Mouse (Mus musculus) gastrocnemius, postnatal 4 days (tissue): Measurements from ENCODE around the gene Nid1. TPM values are rescaled to one million over a fixed set of nuclear protein-coding genes. Genes with fewer than 3 reads are reported as not detected.
A peak's percentile ranks its signal among the peaks of the same experiment; 100 is the strongest.
"Not testable (repeated sequence)": the region's sequence is repeated elsewhere in the genome, so short reads cannot be mapped to it uniquely, and the experiment has no call there.

Experiments
- DNase-seq, 2 experiments: peaks; one replicate each; pipeline ENCODE4 v3.0.0; 2021 to 2022; ENCODE audit warnings: low spot score in 2 of 2, mixed read lengths in 2 of 2
- total RNA-seq, 2 experiments: library from RNA; stranded (reverse); gene quantifications; 2 replicates each; pipeline ENCODE4 v1.2.3; 2021

Gene Nid1
- total RNA-seq, 2 experiments from 2014 or later: 314 to 321 TPM

GRCm38 (mm10) chr13:13450931-13451330 is 13.6 kb downstream of the Nid1 start:
- DNase-seq: not testable (repeated sequence)

DNA sequence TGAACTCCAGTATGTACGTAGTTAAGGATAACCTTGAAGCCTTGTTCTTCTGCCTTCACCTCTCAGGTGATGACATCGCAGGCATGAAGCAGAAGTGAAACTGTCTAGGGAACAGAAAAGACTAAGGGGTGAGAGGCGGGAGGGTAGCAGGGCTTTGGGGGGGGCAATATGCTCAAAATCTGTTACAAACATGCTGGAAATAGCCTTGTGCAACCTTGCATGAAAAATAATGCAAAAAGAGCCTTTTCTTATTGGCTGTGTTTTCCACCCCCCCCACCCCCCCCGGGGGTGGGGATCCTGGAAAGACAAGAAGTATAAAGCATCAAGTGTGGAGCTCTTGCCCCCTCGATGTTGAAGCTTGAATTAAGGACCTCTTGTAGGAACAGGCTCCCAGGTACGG is 16.0 kb downstream of the Nid1 start:
- DNase-seq: not testable (repeated sequence)

DNA sequence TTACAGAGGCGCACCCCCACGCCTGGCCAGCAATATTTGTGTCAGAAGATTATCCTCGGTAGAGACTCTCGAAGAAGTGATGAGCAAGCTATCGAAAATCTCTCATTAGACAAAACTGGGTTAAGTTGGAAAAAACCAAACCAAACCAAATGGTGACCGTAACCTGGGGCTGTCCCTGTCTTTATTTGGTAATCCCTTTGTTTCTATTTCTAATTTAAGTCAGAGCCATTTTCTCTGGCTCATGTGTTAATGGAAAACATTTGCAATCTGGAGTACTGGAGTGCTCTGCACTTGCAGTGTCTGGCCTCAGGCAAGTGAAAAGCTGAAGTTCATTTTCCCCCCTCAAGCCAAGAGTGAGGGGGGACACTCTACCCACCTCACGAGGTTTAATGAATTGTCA is 16.9 kb downstream of the Nid1 start:
- not testable (repeated sequence) for DNase-seq

DNA sequence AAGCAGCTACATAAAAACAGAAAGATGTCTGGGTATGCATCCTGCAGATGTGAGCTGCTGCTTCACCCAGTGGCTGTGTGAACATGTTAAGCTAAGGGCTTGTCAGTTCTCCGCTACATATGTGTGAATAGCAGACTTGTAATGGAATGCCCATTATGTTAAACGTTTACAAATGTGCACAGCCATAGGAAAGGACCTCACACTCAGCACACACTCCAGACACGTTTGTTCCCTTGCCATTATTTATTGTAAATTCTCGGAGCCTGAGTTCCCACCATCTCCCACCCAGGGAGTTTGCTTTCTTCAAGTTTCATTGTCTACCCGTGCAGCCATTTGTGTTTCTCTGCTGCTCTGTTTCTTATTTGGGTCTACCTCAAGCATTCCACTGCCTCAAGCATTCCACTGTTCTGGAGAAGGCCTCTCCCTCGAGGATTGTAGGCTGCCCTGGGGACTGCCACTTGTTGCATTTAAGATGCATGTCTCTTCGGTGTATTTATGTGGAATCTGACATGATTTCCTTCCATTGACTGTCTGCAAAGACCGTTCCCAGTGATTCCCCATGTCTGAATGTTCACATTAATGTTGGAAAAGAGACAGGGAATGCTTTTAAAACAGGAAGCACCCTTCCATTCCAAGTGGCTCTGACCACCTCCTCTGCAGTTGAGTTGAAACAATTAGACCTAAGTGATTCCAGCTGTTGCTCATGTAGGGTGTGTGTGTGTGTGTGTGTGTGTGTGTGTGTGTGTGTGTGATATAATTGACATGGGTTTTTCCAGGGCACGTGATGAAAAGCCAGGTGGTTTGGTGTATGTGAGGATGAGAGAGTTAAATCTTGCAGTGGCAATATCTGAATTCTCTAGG is 18.5 kb downstream of the Nid1 start:
- not testable (repeated sequence) for DNase-seq

DNA sequence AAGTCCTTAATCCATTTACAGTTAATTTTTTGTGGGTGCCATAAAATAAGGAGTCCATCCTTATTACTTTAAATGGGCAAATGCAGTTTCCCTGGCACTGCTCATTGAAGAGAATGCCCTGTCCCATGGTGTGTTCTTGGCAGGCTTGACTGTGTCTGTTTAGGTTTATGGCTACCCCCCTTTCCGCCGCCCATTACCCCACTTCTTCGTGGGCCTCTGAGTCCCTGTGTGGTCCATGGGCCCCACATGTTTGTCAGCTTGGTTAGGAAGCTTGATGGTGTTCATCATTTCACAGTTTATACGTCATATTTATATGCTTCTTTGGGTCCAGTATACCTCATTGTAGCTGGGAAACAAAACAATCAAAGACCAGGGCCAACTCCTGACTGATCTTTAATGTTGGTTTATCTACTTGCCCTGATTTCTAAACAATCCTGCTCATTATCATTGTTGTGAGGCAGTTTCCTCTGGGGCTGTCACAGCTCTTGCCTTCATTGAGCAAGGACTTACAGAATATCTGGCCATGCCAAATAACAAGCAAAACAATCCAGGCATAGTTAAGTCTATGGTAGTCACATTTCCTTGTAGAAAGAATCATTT is 20.9 kb downstream of the Nid1 start:
- DNase-seq: no peak

- no peak for DNase-seq
Observed at GRCm38 (mm10) chr13:13460521-13461138, 23.3 kb downstream of the Nid1 start.

DNA sequence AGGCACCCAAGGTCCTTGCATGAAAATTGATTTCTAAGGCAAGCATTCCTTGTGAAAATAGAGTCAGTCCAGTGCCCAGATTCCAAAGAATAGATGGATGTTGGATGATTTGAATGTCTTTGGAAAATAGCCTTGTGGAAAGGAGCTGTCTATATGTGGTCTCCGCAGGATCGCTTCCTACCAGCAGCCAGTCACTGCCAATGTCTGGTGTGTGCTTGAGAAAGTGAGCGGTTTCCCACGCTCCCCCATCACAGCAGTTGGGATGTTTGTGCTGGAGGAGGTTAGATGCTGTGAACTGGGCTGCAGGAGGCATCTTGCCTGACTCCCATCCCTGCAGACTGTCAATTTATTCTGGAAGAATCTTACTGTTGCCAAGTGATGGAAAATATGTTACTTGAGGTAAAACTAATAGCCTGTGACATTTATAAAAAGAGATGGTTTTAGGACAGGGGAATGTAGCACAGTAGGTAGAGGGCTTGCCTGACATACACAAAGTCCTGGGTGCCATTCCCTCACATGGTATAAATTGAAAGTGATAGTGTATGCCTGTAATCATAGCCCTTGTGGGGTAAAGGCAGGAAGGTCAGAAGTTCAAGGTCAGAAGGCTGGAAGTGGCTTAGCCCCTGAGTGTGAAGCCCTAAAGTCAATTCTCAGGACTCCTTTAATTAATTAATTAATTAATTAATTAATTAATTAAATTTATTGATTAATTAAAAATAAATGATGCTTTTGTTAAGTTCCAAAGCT is 24.3 kb downstream of the Nid1 start:
- DNase-seq: no peak

GRCm38 (mm10) chr13:13463949-13464348 is 26.6 kb downstream of the Nid1 start:
- no peak for DNase-seq

DNA sequence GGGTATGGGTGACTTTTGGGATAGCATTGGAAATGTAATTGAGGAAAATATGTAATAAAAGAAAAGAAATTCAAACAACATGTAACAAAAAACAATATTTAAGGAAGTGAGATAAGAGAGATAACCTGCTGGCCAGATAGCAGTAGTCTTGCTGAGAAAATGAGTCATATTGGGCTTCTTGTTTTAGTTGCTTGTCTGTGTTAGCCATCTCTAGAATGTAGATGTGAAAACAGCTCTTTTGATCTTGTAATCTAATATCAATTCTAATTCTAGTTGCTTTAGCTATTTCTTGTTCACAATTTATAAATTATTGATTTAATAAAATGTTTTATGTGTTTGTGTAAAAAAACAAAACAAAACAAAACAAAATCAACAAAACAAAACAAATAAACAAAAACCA is 29.9 kb downstream of the Nid1 start:
- not testable (repeated sequence) for DNase-seq

DNA sequence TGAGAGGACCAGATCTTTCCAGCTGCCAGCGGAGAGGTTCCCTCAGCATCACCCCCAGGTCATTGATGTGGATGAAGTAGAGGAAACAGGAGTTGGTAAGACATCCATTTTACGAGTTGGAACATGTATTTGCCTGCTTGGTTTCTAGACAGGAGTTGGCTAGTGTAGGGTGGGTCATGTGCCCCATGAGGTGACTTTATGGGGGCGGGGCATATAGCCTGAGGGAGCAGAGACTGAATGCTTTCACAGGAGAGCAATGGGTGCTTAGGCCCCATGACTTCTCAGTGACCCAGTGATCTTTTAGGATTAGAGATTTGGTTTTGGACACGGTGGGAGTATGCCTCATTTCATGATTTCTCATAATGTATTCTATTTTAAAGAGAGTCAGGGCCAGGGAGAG is 31.2 kb downstream of the Nid1 start:
- no peak for DNase-seq

DNA sequence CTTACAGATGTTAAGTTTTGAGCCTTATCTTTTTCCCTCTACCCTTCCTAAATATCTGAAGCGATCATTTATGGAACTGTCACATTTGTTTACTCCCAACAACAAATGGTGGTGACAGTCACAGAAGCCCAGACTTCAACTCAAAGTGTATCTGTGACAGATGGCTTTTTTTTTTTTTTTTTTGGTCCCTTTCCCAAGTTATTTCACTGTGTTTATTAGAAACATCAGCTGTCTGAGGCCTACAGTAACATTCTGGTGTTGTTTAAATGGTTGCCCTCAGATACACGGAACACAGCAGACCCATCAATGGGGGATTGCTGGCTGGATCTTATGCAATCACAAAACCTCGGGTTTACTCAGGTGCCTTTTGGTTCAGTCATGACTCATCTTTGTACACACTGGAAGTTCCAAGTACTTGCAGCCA is 34.0 kb downstream of the Nid1 start:
- no peak for DNase-seq

GRCm38 (mm10) chr13:13474464-13474863 is 37.1 kb downstream of the Nid1 start:
- DNase-seq: not testable (repeated sequence)

- no peak for DNase-seq
Observed at GRCm38 (mm10) chr13:13474991-13475390, 37.6 kb downstream of the Nid1 start.

- DNase-seq: no peak
Observed at GRCm38 (mm10) chr13:13476568-13476967, 39.2 kb downstream of the Nid1 start.

DNA sequence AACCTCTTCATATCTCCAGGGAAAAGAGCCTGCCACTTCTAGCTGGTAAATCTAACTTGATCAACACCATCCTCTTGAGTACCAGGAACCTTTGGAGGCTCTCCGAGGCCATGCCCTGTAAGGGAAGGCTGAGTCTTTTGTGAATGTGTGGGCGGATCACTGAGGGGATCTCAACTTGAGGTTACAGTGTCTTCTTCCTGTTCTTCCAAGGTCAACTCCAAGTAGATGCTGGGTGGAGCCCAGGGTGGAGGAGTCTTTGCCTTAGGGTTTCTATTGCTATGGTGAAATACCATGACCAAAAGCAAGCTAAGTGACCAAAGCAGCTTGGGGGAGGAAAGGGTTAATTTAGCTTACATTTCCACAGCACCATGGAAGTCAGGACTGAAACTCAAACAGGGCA is 39.7 kb downstream of the Nid1 start:
- DNase-seq: no peak

DNA sequence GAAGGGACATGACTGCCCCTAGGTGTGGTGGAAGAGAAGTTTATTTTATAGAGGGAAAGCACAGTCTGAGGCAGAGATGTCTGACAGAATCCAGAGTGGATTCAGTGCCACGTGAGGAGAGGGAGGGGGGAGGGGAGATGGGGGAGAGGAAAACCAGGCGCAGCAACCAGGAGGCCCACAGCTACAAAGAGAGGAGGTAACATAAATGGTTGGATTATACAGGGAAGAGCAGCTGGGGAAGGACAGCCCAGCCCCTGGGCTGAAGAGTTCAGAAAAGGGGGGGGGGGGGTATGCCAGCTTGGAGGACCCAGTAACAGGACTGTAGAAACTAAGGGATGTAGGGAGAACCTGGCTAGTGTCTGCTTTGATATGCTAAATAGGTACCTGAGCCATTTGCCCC is 42.6 kb downstream of the Nid1 start:
- no peak for DNase-seq

DNA sequence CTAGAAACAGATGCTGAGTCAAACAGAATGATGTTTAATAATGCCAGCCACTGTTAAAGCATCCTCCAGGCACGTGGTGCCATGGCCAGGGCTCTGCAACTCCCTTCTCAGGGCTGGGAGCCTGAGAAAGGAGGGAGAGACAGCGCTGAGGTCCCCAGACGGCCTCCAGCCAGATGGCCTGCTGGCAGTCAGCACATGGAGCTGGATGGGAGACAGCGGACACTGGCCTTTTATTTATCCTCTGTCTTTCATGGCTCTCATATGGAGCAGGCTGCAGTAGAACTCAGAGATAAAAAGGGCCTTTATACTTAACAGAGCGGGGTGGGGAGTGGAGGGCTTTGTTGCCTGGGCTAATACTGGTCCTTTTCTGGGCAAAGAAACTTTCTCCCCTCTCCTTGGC is 43.7 kb downstream of the Nid1 start:
- peak in 1 of 2 experiments; percentile 68 for DNase-seq

DNA sequence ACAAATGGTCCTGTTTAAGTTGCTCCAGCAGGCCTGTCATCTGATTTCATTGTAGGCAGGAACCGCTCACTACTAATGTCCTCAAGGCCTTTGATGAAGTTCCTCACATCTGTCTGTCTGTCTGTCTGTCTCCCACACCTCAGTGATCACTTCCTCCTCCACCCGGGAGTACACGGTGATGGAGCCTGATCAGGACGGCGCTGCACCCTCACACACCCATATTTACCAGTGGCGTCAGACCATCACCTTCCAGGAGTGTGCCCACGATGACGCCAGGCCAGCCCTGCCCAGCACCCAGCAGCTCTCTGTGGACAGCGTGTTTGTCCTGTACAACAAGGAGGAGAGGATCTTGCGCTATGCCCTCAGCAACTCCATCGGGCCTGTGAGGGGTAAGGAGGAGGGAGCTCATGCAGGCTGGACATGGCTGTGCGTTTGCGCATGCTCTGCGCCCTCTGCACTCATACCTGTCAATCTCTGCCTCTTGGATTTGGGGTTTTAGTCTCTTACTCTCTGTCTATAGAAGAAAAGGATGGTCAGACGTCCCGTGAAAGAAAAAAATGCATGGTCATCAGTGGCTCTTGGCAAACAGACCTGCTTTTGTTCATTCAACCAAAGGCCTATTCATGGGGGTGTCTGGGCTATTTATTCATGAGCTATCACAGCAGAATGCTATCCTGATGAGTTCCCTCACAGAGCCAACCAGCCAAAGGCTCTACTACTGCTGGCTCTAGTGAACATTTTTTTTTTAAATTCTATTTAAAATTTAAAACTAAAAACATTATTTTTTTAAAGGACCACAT is 44.7 kb downstream of the Nid1 start:
- no peak for DNase-seq

DNA sequence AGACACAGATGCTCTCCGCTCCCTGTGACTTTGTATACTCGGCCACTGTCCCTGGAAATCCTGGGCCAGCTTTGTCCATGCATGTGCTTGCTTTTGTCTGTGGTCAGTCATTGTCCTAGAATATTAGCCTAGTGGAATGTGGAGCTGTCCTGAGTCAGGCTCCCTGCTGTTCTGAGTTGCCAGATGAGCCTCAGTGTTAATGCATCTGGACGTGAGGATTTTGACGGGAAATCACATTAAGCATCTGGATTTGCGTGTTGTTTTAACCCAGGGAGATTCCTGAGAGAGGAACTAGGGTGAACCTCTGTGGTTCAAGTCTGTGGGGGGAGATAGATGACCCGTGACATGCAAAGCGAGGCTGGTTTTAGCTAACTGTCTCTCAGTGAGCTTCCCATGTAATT is 47.0 kb downstream of the Nid1 start:
- DNase-seq: no peak

DNA sequence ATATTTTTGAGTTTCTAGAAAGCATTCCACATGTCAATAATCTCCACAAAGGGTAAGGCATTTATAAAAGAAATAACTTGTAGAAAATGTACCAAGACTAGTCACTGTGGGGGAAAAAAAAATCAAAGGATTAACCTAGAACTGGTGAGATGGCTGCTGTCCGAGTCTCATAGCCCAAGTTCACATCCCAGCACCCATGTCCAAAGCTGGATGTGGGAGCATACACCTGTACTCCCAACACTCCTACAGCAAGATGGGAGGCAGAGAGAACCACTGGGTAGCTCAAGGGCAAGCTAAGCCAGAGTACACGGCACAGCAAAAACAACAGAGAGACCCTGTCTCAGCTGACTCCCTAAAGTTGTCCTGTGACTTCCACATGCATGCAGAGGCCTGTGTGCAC is 47.5 kb downstream of the Nid1 start:
- no peak for DNase-seq

DNA sequence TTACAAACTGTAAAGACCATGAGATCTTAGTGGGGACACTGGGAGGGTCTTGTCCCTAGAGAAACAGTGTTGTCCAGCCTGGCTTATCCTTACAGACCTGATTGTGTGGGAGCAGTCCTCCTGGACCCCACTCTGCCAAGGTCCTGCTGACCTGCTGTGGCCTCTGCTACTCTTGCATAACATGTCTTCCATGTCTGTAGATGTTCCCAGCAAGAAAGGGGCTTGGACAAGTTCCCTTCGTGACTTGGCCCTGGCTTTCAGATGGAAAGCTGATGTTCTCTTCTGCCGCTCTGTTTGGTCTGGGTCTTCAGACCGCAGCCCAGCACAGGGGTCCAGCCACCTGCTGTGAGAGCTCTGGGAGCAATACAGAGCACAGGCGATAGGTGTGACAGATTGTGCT is 48.3 kb downstream of the Nid1 start:
- peak in 1 of 2 experiments; percentile 26 for DNase-seq
